Mouse (Mus musculus) hematopoietic stem cell, adult 5-6 weeks (primary cell): ENCODE measurements around the gene Sf3a2. TPM values are rescaled to one million over a fixed set of nuclear protein-coding genes. Genes with fewer than 3 reads are reported as not detected.

Source experiments
- ATAC-seq, 2 experiments: fragments of 125-278 bp in 1 of 2; replicated peaks in 1 of 2; 2 replicates each; pipeline ENCODE4 v1.8.0; 2016 to 2017; ENCODE audit warnings: inconsistent platforms in 2 of 2, mild to moderate bottlenecking in 2 of 2, moderate number of reproducible peaks in 2 of 2, low read depth in 1 of 2, moderate TSS enrichment in 1 of 2; ENCODE audit not compliant: low FRiP score in 2 of 2, poor library complexity in 2 of 2, severe bottlenecking in 2 of 2, insufficient read depth in 1 of 2, low TSS enrichment in 1 of 2
- total RNA-seq: library from RNA; stranded (forward); fragments of 172-1452, 232-1000 nt; gene quantifications from 2 replicates; pipeline ENCODE4 v1.2.3, GENCODE M21; 2017

Sf3a2 gene
- total RNA-seq = 12.9 and 24.7 TPM in 2 replicates

DNA sequence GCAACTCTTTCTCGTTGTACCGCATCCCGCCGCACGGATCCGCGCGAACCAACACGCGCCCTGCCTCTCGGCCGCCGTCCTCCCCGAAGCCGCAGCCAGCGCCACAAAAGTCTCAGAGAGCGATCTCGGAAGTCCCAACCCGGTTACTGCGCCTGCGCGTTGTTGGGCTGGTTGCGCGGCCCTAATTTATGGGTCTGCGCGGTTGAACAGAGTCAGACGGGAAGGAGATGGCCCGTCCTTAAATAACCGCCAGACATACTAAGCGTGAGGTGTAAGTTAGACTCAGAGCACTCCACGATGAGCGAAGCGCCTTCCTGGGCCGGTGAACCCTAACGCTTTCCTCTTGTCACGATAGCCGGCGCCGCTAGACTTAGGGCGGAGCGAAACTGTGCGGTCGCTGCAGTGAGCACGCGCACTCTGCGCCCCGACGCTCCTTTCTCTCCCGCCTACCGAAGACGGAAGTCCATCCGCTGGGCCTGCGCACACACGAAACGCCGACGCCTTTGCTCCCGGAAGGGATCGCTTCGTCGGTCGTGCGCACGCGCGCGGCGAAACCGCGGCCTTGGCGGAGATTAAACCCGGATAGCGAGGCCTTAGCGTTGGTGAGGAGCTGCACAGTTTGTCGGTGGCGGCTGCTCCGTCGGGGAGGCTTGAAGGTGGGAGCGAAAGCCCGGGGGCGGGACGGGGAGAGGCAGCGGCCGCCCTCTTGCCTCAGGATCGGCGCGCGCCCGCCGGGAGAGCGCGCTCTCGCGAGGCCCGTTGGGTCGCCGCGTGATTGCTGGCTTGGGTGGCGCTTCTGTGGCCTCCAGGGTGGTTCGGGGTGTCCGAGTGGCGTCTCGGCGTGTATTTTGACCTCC lies at the start of gene Sf3a2, which contains the start of gene Plekhj1:
Gene Sf3a2, plus strand, starts transcription at position 49 of the 857 bp plus-strand sequence.
Gene Plekhj1, minus strand, starts transcription at position 477 of the 857 bp plus-strand sequence.
- peak; percentile 84 to 90 for ATAC-seq

DNA sequence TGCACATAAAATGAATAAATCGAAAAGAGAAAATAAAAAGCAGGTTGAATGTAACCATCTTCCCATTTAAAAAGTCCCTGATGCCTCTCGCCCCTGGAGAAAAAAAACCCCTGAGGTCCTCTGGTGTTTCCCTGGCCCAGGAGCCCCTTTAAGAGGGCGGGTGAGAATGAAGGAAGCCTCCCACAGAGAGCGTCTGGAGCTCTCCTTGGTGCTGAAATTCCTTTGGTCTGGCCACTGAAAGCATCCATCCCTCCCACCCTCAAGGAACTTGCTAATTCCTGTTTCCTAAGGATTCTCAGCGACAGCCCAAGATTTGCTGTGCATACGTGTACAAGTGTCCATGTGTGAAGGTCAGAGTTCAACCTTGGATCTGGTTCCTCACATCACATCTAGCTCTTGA lies 49.4 kb upstream of the Sf3a2 start:
- no peak for ATAC-seq

DNA sequence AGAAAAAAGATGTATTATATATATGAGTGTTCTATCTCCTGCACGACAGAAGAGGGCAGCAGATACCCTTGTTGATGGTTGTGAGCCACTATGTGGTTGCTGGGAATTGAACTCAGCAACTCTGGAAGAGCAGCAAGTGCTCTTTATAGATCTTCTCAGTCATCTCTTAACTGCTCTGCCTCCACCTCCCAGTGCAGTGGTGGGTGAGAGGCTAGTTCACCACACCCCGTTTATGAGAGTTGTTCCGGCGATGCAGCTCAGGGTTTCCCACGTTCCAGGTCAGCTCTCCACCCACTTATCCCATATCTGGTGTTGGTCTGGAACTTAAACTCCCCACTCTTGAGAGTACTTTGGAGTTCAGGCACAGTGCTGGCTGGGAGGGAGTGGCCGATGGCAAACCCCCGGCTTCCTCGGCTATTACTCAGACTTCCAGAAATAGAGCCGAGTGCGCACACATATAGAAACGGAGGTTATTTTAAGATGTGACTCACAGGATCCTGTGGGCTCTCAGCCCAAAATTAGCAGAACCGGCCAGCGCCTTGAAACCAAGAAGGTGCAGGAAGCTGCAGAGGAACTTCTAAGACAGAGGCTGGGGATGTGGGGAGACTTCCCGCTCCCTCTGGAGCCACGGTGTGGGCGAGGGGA lies 46.7 kb upstream of the Sf3a2 start:
- peak; percentile 47 to 63 for ATAC-seq

DNA sequence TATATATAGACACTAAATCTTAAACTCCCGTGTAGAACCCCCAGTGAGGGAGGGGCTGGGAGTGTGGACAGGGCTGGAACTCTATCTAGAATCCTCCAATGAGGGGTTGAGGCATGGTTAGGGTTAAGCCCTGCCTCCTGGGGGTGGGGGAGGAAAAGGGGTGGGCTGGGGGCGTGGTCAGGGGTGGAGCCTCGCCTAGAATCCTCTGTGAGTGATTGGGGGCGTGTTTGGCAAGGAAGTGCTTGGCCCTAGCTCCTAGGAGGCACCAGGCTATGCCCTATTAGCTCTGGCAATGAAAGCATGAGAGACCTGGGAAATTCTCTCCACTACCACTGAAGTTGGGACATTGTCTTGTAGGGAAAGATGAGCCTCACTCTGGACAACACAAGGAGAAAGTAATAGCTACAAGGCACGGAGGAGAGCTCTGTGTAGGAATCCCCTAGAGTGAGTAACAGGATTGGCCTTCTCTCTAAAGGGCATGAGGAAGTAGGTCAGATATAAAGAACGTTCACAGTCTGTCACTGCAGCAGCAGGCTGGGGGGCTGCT lies 45.8 kb upstream of the Sf3a2 start:
- peak; percentile 31 to 40; a peak in 3 of 4 replicates for ATAC-seq

DNA sequence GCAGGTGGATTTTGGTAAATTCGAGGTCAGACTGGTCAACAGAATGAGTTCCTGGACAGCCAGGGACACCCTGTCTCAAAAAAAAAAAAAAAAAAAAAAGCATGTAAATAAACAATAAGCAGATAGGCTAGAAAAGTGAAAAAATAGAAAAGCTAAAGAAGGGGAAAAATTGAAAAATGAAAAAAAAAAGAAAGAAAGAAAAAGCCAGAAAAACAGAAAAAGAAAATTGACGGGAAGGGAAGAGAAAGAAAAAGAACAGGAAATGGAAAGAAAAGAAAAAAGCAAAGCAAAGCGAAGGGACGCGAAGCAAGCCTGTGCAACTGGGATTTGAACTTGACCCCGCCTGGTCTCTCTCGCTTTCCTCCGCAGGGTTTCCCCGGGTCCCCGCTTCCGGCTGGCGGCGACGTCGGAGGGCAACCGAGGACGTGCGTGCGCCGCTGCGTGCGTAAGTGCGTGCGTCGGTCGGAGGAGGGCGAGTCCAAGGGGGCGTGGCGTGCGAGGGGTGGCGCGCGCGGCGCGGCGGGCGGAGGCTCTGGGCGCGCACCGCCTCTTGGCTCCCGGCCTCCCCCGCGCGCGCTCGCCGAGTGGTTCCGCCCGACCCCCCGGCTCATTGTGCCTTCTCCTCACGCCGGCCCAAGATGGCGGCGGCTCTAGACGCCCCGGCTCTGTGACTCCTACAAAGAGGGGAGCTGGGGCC lies 43.3 kb upstream of the Sf3a2 start, which contains the start of gene Dot1l:
Gene Dot1l, plus strand, starts transcription at position 613 of the 697 bp plus-strand sequence.
- peak; percentile 62 to 76 for ATAC-seq

DNA sequence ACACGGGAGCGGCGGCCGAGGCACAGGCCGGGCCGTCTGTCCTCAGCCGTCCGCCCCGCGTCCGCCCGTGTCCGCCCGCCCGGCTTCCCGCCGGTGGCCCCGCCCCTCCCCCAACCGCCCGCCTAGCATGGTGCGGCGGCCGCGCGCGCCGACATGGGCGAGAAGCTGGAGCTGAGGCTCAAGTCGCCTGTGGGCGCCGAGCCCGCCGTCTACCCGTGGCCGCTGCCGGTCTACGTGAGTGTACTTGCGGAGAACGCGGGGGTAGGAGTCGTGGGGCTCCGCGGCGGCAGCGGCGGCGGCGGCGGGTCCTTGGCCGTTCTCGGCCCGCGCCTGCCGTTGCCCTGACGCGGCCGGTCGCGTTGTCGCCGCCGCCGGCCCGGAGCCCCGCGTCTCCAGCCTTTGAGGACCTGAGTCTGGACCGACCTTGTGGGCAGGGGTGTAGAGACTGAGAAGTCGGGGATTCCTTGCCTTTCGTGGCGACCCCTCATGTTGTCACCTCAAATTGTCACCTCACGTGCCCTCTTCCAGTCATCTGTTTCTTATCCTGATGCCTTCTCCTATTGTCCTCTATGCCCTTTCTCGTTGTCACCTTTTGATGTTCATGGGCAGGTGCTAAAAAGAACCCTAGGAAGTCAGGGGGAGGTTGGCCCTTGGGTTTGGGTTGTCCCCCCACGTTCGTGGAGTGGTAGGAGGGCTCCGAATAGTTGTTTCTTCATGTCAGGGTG lies 42.5 kb upstream of the Sf3a2 start:
- ATAC-seq = no peak

DNA sequence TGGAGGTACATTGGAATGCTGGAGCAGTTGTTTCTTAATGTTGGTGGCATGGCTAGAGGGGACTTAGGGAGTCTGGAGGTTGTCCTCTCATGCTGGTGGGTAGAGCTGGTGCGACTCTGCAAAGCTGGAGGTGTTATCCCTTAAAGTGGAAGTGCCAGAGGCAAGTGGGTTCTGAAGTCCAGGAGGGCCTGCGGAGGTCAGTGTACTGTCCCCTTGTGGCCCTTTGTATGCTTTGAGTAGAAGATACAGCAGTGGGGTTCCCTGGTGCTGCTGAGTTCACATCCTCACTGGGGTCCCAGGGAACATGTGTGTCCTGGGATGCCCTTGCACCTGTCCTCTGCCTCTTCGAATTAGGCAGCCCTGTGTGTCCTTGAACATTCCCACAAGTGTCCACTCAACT lies 41.9 kb upstream of the Sf3a2 start:
- no peak for ATAC-seq

DNA sequence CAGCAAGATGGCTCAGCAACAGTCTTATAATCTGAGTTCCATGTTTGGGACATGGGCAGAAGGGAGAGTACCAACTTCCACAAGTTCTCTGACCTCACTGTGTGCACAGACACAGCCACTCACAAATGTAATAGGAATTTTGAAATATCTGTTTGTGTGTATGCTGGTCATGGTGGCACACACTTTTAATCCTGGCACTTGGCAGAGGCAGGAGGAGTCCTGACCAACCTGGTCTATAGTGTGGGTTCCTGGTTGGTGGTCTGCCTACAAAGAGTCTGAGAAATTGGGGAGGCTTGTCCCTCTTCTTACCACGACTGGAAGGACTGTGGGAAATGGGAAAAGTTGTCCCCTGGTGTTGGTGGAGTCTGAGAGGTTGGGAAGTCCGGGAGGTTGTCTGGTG lies 41.5 kb upstream of the Sf3a2 start:
- ATAC-seq = no peak

DNA sequence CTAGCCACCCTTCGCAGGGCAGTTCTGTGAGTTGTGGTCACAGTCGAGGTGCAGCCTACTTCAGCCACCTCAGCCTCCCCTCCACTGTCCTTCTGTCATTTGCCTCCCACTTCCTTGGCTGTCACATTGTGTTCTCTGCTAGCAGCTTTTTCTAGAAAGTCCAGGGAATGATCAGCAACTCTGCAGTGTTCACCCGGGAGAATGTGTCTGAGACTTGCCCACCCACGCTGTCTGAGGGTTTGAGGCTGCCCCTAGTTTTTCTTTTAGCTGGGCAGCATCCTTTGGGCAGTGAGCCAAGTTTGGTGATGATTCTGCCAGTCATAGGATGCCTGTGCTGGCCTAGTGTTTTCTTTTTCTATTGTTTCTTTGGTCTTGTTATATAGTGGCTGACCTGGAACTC lies 41.0 kb upstream of the Sf3a2 start:
- no peak for ATAC-seq

DNA sequence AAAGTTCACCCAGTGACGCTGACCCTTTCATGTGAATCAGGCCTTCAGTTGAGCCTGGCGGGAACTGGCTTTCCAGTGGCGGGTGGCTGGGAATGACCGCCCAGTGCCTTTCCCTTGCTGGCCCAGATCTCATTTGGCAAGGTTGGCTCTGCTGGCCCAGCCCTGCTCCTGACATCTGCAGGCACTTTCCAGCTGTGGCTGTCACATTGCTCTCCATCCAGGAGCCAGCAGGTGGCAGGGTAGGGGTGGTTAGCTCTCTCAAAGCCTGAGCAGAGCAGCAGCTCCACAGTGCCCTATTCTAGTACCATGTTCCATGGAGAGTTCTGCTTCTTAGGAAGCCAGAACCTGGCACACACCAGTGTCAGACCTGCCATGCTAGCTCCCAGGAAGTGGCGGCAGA lies 40.3 kb upstream of the Sf3a2 start:
- ATAC-seq = peak; percentile 65 to 81

DNA sequence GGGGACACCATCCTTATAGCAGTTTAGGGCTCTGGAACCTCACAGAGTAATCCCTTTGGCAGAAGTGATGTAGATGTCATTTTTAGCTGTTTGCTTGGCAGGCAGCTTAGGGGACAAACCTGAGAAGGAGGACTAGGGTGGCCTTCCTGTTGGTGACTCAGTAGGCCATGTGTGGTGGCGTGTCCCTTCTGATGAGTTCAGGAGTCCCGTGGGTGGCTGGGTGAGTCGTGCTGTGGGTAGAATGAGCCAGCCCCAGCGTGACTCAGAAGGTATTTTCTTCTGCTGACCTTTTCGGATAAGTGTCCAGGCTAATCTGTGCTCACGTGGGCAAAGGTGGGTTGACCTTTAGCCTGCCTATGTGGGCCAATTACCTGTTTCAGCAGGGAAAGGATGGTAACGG lies 39.3 kb upstream of the Sf3a2 start:
- no peak for ATAC-seq

DNA sequence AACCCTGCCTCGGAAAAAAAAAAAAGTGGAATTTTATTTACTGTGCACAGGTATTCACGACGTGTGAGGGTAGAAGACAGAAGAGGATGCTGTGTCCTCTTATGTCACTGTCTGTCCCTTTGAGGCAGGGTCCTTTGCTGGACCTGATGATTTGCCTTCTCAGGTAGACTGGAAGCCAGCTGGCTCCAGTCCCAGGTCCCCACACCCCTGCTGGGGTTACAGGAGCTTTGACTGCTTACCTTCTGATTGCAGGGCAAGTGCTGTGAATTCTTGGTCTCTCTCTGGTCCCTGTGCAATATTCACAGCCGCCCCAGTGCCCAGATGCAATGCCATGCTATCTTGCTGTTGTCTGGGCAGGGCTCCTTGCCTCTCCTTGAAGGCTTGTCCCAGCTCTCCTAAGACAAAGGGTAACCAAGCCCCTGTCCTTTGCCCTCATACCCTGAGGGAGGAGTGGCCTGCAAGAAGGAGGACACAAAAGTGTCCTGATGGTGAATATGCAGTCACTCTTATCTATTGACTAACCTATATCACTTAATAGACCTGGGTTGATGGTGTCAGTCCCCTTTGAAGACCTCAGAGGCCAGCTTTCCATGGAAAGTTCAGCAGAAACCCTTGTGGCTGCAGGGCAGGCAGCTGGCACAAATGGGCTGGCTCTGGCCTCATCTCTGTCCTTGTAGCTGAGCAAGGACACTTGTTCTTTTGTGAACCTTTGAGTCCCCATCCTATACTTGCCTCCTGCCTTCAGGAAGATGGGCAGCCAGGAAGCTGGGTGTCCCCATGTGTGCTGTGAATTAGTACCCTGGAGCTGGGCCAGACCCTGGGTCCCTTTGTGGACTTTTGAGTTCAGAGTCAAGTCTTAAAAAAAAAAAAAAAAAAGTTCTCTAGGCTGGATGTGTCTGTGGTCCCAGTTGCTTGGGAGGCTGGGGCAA lies 37.1 kb upstream of the Sf3a2 start:
- ATAC-seq = no peak

DNA sequence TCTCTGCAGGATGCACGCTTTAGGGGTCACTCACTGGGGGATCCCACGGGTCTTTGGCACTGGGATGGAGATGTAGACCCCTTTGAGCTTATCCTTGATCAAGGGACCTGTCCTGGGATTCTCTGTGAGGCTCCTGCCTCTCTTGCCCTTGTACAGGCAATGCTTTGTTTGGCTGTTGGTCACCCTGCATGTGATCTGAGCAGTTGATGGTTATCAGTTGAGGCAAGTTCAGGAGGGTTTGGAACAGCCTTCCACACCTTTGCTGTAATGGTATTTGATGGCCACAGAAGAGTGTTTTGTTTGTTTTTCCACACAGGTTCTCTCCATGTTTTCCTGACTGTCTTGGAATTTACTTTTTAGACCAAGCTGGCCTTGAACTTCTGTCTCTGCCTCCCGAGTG lies 36.2 kb upstream of the Sf3a2 start:
- ATAC-seq = no peak

DNA sequence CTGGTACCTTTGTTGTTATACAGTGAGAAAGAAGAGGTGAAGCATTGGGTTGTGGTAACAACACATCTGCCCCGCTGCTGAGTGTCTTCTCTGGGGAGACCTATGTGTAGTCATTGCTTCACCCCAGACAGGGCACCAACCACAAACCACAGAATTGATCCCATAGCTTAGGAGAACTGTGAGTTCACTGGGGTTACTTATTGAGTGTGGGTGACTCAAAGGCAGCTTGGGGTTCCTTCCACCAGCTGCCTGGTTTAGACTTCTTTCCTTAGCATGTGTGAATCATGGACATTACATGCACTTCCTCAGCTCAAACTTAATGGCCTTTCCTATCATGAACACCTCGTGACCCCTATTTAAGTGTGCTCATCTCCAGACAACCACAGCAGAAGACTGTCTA lies 34.5 kb upstream of the Sf3a2 start:
- peak in 1 of 2 experiments; percentile 27; a peak in 1 of 4 replicates for ATAC-seq

DNA sequence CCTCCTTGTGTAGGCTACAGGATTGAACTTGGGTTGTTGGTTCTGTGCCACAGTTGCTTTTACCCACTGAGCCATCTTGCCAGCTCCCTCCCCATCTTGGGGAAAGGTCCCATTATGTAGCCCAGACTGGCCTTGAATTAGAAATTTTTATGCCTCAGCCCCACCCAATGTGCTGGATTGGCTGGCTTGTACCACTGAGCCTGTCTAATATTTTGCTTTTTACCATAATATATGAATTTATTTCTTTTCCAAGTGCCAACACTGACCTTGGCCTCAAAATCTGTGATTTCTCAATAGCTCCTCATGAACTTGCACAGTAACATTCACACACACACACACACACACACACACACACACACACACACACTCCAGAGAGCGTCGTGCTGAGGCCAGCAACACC lies 32.3 kb upstream of the Sf3a2 start:
- no peak for ATAC-seq

DNA sequence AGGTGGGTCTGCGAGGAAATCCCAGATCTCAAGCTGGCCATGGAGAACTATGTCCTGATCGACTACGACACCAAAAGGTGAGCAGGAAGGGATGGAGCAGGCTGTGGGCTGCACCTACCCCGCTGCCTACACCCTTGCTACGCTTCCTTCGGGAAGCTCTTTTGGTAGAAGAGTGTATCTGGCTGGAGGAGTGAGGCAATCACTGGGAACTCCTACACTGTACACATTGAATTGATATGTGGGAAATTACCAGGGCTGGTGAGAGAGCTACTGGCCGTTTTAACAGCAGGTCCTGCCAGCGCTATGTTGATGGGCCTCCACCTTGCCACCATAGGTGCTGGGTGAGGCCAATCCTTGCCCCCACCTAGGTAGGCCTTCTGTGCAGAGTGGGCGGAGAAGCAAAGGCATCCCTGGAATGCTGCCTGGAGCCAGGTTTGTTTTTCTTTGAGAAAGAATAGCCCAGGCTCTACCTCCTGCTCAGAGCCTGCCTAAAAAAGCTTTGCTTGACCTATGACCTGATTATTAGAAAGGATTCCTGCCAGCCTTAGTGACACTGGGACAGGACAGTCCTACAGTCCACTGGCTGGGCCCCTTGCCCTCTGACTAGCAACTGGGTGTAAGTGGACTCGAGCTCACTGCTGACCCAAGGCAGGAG lies 31.7 kb upstream of the Sf3a2 start:
- ATAC-seq = no peak
